Mouse (Mus musculus) lung, postnatal 14 days (tissue): ENCODE data around the gene Gm10662.
"Not testable (repeated sequence)": the region's sequence is repeated elsewhere in the genome, so short reads cannot be mapped to it uniquely, and the experiment has no call there.

ENCODE experiments used
- DNase-seq: peaks from one replicate; pipeline ENCODE4 v3.0.0; 2021

Gene Gm10662

GRCm38 (mm10) chr7:23144380-23144779, at the start of gene Gm10662:
TSS of gene Gm10662 (minus strand) at chr7:23144480.
- DNase-seq: not testable (repeated sequence)

DNA sequence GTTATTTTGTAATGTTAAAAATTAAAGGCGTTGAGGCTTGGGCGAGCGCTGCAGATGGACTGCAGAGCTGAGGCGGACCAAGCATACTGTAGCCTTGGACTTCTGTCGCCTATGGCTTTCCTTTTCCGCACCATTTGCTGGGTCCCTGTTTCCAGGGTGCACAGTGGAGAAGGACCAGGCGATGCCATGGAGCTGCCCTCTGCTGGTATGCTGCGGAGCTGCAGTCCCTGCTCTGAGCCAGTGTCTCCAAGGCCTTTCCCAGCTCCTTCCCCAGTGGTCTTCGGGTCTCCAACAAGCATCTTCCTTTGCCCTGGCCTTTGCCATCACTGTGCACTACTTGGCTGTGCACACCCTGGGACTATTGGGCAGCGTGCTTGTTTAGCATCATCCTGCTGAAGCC, 19.2 kb upstream of the Gm10662 start:
- DNase-seq: not testable (repeated sequence)
